Mouse (Mus musculus): ENCODE data around the gene Heatr4.
A peak's percentile ranks its signal among the peaks of the same experiment; 100 is the strongest.
"Not testable (repeated sequence)": the region's sequence is repeated elsewhere in the genome, so short reads cannot be mapped to it uniquely, and the experiment has no call there.

The Heatr4 gene

GRCm38 (mm10) chr12:83997221-83997620 is 12.6 kb upstream of the Heatr4 start:
- no peak for DNase-seq

GRCm38 (mm10) chr12:83989378-83989777 is 4.7 kb upstream of the Heatr4 start:
- no peak for DNase-seq

- DNase-seq, result no peak
Measured at GRCm38 (mm10) chr12:83988483-83988882, 3.8 kb upstream of the Heatr4 start.

- DNase-seq, result peak; percentile 82 to 83
Measured at GRCm38 (mm10) chr12:83987583-83988441, 3.2 kb upstream of the Heatr4 start, which contains the start of gene Acot2. Acot2 (plus strand) TSS chr12:83987861.

GRCm38 (mm10) chr12:83987242-83987582 is 2.6 kb upstream of the Heatr4 start:
- DNase-seq, result no peak

GRCm38 (mm10) chr12:83981615-83982014 is 3.0 kb downstream of the Heatr4 start:
- DNase-seq, result no peak

- DNase-seq, result no peak
Measured at GRCm38 (mm10) chr12:83978862-83979261, 5.8 kb downstream of the Heatr4 start.

GRCm38 (mm10) chr12:83972117-83972516 is 12.5 kb downstream of the Heatr4 start:
- DNase-seq, result peak; percentile 39 to 59

GRCm38 (mm10) chr12:83965235-83965634 is 19.4 kb downstream of the Heatr4 start:
- no peak for DNase-seq

GRCm38 (mm10) chr12:83958278-83958677 is 26.4 kb downstream of the Heatr4 start:
- no peak for DNase-seq

- DNase-seq, result no peak
Measured at GRCm38 (mm10) chr12:83951711-83952575, 32.7 kb downstream of the Heatr4 start.

GRCm38 (mm10) chr12:83950840-83951701 is 33.6 kb downstream of the Heatr4 start:
- peak; percentile 21 to 23 for DNase-seq

- DNase-seq, result peak; percentile 87
Measured at GRCm38 (mm10) chr12:83950493-83950839, 34.2 kb downstream of the Heatr4 start, which contains the start of gene Riox1. Riox1 (plus strand) TSS chr12:83950608.

GRCm38 (mm10) chr12:83949776-83950492 is 34.7 kb downstream of the Heatr4 start:
- no peak for DNase-seq

GRCm38 (mm10) chr12:83949043-83949442 is 35.6 kb downstream of the Heatr4 start:
- DNase-seq, result no peak

GRCm38 (mm10) chr12:83947260-83947811 is 37.3 kb downstream of the Heatr4 start:
- DNase-seq, result peak; percentile 59 to 73

GRCm38 (mm10) chr12:83941938-83942337 is 42.7 kb downstream of the Heatr4 start:
- no peak for DNase-seq

- peak in 1 of 2 experiments; percentile 41 for DNase-seq
Measured at GRCm38 (mm10) chr12:83940031-83940430, 44.6 kb downstream of the Heatr4 start.

GRCm38 (mm10) chr12:83939332-83939731 is 45.3 kb downstream of the Heatr4 start:
- no peak for DNase-seq

GRCm38 (mm10) chr12:83938592-83938991 is 46.1 kb downstream of the Heatr4 start:
- not testable (repeated sequence) for DNase-seq

- DNase-seq, result no peak
Measured at GRCm38 (mm10) chr12:83937600-83937999, 47.1 kb downstream of the Heatr4 start.

Measured in lung, adult 18-20 months (tissue).